ENCODE assay signal across 8 mouse cellular contexts in genomic region chrX:159532427-159532810, GRCm38 (mm10). TPM values are rescaled to one million over a fixed set of nuclear protein-coding genes. Genes with fewer than 3 reads are reported as not detected.
DNase-seq lines count a peak whose midpoint lies in the region; ATAC-seq lines count a peak whose summit lies in the region.

No protein-coding gene starts in this region.

- ATAC-seq in hindbrain, embryonic 14.5 days (ENCODE audit: low FRiP score) = peak; percentile 99

- H3K4me2 ChIP-seq in hindbrain, embryonic 14.5 days (replicated peaks) = peak overlapping the region; percentile 51

- H3K27me3 ChIP-seq in hindbrain, embryonic 14.5 days (ENCODE audit: control insufficient read depth, insufficient read depth, low read length) = no peaks in the 10 kb centered on the region; the same call in 1 of the 2 replicates

- H3K27ac ChIP-seq in hindbrain, embryonic 14.5 days = peak overlapping the region; percentile 80

- peaks cover 4% of the 10 kb centered on the region; the same call in 1 of the 2 replicates for H3K4me1 ChIP-seq in hindbrain, embryonic 14.5 days (replicated peaks; ENCODE audit: control insufficient read depth, insufficient read depth, low read length)

- peak overlapping the region; percentile 68 for H3K9ac ChIP-seq in hindbrain, embryonic 14.5 days

- H3K36me3 ChIP-seq in hindbrain, embryonic 14.5 days (replicated peaks; ENCODE audit: control insufficient read depth, insufficient read depth) = no peaks in the 10 kb centered on the region

- peak overlapping the region; percentile 63 for H3K4me3 ChIP-seq in hindbrain, embryonic 14.5 days (replicated peaks; ENCODE audit: low read length)

- 9% methylated on average over 28 of the region's 38 CpGs for WGBS in hindbrain, embryonic 14.5 days

- no peaks in the 10 kb centered on the region for H3K9me3 ChIP-seq in hindbrain, embryonic 14.5 days (ENCODE audit: control insufficient read depth, low read length)

- DNase-seq in R1 (ENCODE audit: low read depth, low spot score) = peak; percentile 97
- peak; percentile 94 to 97 for DNase-seq in cerebellum, postnatal 25 days
- DNase-seq in frontal cortex, postnatal 25 days (ENCODE audit: low spot score in 2 of 2) = peak; percentile 79 to 89
- peak; percentile 91 for DNase-seq in hindbrain, embryonic 14.5 days (ENCODE audit: low spot score)
- peak; percentile 94 for DNase-seq in layer of hippocampus, postnatal 36 days
- peak; percentile 98 for DNase-seq in lung, postnatal 36 days
- peak; percentile 97 for DNase-seq in retina, postnatal 1 day
- peak; percentile 84 to 94 for DNase-seq in urinary bladder, adult 18-20 months (ENCODE audit: low spot score in 2 of 2)

RNA-seq across cellular contexts. Expression of gene Bclaf3, which starts 5.9 kb away (rescaled TPM):
- polyA plus RNA-seq in hindbrain, embryonic 14.5 days (2014; fragmentation: Nextera tagmentation; extraction: Ambion mirVana) = 22.4 and 23.0 TPM in 2 replicates
- total RNA-seq in layer of hippocampus, postnatal 36 days (2021) = 10 to 100 TPM; 10.1 to 10.9 TPM

Comparison
In these comparisons a context has a peak if more than half of its experiments do, and no peak if none do; other contexts are left out.
1. Peak in every context shown above with its lines: DNase-seq, ATAC-seq, H3K4me3 ChIP-seq and H3K27ac ChIP-seq.